Mouse (Mus musculus) limb, embryonic 14.5 days (tissue): ENCODE measurements around the gene Cttnbp2nl. TPM values are rescaled to one million over a fixed set of nuclear protein-coding genes. Genes with fewer than 3 reads are reported as not detected.

ENCODE experiments used
- ATAC-seq: fragments of 200-750 bp; cut with Nextera tagmentation; 2 replicates; pipeline ENCODE4 v1.8.0; 2017; ENCODE audit warnings: low read depth, moderate number of reproducible peaks, moderate TSS enrichment; ENCODE audit not compliant: low FRiP score
- DNase-seq: peaks from one replicate; pipeline ENCODE4 v3.0.0-alpha.2; 2015; ENCODE audit warnings: low spot score
- H3K27ac ChIP-seq: fragments of 300-500 bp; sonication (generic); replicated peaks from 2 replicates; pipeline ENCODE4 v1.5.1; 2014; ENCODE audit warnings: low read depth, mild to moderate bottlenecking, low read length, moderate library complexity, mixed read lengths
- H3K27me3 ChIP-seq: fragments of 300-500 bp; sonication (generic); 2 replicates; pipeline ENCODE4 v1.6.1; 2014; ENCODE audit warnings: low read length, mixed read lengths; ENCODE audit not compliant: control insufficient read depth, insufficient read depth
- H3K36me3 ChIP-seq: fragments of 300-500 bp; sonication (generic); 2 replicates; pipeline ENCODE4 v1.6.1; 2014; ENCODE audit warnings: mild to moderate bottlenecking, low read length, moderate library complexity, mixed read lengths; ENCODE audit not compliant: control insufficient read depth, insufficient read depth
- H3K4me1 ChIP-seq: fragments of 300-500 bp; sonication (generic); 2 replicates; pipeline ENCODE4 v1.6.1; 2014; ENCODE audit warnings: antibody characterized with exemption, low read length, mixed read lengths; ENCODE audit not compliant: control insufficient read depth, insufficient read depth
- H3K4me2 ChIP-seq: fragments of 300-500 bp; sonication (generic); replicated peaks from 2 replicates; pipeline ENCODE4 v1.6.1; 2014; ENCODE audit warnings: low read depth, mild to moderate bottlenecking, low read length, moderate library complexity; ENCODE audit not compliant: severe bottlenecking
- H3K4me3 ChIP-seq: fragments of 300-500 bp; sonication (generic); replicated peaks from 2 replicates; pipeline ENCODE4 v1.5.1; 2014; ENCODE audit warnings: low read length
- H3K9ac ChIP-seq: fragments of 300-500 bp; sonication (generic); 2 replicates; pipeline ENCODE4 v1.6.1; 2014; ENCODE audit warnings: mild to moderate bottlenecking, low read depth, low read length, moderate library complexity; ENCODE audit not compliant: severe bottlenecking
- H3K9me3 ChIP-seq: fragments of 300-500 bp; sonication (generic); 2 replicates; pipeline ENCODE4 v1.6.1; 2016; ENCODE audit warnings: low read length; ENCODE audit not compliant: control insufficient read depth
- POLR2A ChIP-seq: fragments of 200-500 bp; IDR thresholded peaks from 2 replicates; pipeline ENCODE4 v1.8.0; 2012; ENCODE audit warnings: inconsistent platforms, mild to moderate bottlenecking, moderate library complexity, borderline replicate concordance; ENCODE audit not compliant: insufficient read depth, insufficient read length; ENCODE audit errors: extremely low read depth
- WGBS: fragments of 180-500 bp; shearing (Covaris S2); extraction: QIAGEN DNeasy Blood & Tissue Kit; methylation state at CpG from one replicate; pipeline ENCODE4 v1.1.7; 2014; 5-methylcytosine and 5-hydroxymethylcytosine counted together
- polyA plus RNA-seq, 2 experiments: library from polyadenylated mRNA; depleted of rRNA in 1 of 2; stranded (reverse) in 1 of 2; unstranded in 1 of 2; fragments of >200 nt; fragmentation: Nextera tagmentation in 1 of 2; extraction: Ambion mirVana in 1 of 2; gene quantifications; 2 replicates each; pipeline versions ENCODE4 v1.2.1 to v1.2.3; 2012 to 2014

Cttnbp2nl gene
- polyA plus RNA-seq, 2 experiments: 12.0 to 29.5 TPM

DNA sequence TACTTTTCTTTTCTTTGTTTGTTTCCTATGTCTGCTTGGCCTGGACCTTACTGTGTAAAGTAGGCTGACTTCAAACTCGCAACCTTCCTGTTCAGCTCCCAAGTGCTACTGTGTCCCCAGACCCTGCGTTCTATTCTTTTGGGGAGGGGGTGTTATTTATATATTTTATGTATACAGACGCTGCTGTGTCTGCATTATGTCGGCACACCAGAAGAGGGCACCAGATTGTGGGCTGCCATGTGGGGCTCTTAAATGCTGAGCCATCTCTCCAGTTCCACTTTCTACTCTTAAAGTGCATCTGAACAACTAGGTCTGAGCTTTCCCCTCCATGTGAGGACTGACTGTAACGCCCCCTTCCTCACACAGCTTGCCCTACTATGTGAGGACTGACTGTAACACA lies 9.2 kb downstream of the Cttnbp2nl start:
- no peaks in the 10 kb centered on the region for H3K9me3 ChIP-seq
- H3K27me3 ChIP-seq: no peaks in the 10 kb centered on the region
- peaks cover 3% of the 10 kb centered on the region; the same call in 1 of the 2 replicates for H3K36me3 ChIP-seq
- no peak for TF ChIP-seq POLR2A
- 90% methylated on average over 5 of the region's 5 CpGs for WGBS
- no peak overlapping the region for H3K9ac ChIP-seq
- DNase-seq: no peak
- H3K27ac ChIP-seq: no peak overlapping the region
- ATAC-seq: no peak
- no peak overlapping the region for H3K4me3 ChIP-seq
- H3K4me1 ChIP-seq: peaks cover 29% of the 10 kb centered on the region
- H3K4me2 ChIP-seq: no peak overlapping the region

DNA sequence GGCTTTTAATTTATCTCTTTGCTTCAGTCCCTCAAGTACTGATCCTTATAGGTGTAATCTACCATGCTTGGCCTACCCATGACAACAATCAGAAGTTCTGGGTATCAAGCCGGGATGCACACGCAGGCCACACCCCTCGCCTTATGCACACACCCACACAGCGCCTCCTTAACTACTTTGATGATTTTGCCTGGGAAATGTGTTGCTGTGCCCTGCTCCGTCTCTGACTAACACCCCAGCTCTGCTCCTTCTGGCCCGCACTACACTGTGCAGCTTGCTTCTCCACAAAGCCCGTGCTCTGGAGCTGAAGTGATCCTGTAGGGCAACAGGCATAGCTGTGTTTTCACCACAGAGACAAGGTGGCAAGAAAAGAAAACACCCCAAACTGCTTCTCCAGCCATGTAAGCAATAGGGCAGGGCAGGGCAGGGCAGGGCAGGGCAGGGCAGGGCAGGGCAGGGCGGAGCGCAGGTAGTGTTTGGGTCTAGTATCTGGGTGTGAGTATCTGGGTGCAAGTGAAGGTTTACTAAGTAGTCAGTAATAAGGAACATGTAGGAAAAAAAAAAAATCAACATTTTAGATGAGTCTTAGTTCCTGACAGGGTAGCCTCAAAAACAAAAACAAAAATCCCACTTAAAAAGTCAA lies 11.8 kb downstream of the Cttnbp2nl start:
- no peak overlapping the region for H3K27ac ChIP-seq
- no peak overlapping the region for H3K4me2 ChIP-seq
- H3K27me3 ChIP-seq: no peaks in the 10 kb centered on the region
- no peak overlapping the region for H3K4me3 ChIP-seq
- H3K36me3 ChIP-seq: peaks cover 26% of the 10 kb centered on the region
- peaks cover 15% of the 10 kb centered on the region for H3K4me1 ChIP-seq
- DNase-seq (no peak), ATAC-seq (no peak)
- WGBS: 86% methylated on average over 9 of the region's 9 CpGs
- H3K9me3 ChIP-seq: no peaks in the 10 kb centered on the region
- no peak overlapping the region for H3K9ac ChIP-seq
- no peak for TF ChIP-seq POLR2A

- DNase-seq (no peak), ATAC-seq (no peak)
- H3K27ac ChIP-seq: no peak overlapping the region
- peaks cover 37% of the 10 kb centered on the region for H3K36me3 ChIP-seq
- peaks cover 15% of the 10 kb centered on the region for H3K4me1 ChIP-seq
- no peak overlapping the region for H3K4me3 ChIP-seq
- H3K4me2 ChIP-seq: no peak overlapping the region
- H3K9ac ChIP-seq: no peak overlapping the region
- TF ChIP-seq POLR2A: no peak
- H3K27me3 ChIP-seq: no peaks in the 10 kb centered on the region
- WGBS: 26% methylated on average over 8 of the region's 8 CpGs
- H3K9me3 ChIP-seq: no peaks in the 10 kb centered on the region
These were observed 12.9 kb downstream of the Cttnbp2nl start for GRCm38 (mm10) chr3:105040002-105040401.

DNA sequence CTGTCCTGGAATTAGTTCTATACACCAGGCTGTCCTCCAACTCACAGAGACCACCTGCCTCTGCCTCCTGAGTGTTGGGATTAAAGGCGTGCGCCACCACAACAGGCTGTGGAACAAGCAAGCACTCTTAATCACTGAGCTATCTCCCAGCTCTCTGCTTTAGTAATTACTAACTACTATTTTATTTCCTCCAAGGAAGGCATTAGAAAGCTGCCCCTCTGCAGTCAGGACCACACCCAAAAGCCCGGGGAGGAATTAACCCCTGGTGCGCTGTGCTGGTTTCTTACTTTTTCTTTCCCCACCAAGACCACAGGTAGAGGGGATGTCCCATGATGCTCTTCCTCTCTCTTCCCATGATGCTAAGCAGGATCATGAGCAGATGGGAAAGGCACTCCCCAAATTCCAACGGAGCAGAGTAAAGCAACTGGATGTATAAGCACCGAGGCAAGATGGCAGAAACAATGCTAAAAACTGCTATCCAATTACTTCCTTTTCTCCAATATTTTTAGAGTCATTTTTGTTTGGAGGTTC lies 15.6 kb downstream of the Cttnbp2nl start:
- 86% methylated on average over 6 of the region's 6 CpGs for WGBS
- TF ChIP-seq POLR2A: no peak

DNA sequence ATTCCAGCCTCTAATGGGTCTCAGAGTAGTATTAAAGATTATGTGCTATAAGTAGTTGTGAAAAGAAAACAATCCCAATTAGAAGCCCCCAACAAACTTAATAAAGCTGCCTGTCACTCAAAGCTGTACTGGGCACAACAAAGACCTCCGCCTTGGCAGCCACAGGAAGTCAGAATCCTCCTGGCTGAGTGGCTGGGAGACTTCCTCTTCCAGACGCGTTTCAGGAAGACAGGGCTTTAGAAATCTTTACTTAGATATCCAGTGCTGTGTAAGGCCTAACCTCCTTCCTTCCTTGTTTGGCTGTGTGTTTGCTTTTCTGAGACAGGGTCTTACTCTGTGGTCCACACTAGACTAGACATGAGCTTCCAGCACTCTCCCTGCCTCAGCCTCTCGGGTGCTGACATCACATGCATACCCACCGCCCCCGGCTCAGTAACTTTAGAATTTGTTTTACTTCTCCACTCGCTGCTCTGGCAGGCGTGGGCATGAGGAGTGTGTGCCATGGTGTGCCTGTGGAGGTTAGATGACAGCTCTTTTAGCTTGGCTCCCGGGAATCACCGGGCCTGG lies 16.6 kb downstream of the Cttnbp2nl start:
- Histone ChIP-seq H3K4me1 (peaks cover 6% of the 10 kb centered on the region; the same call in 1 of the 2 replicates), H3K36me3 (peaks cover 71% of the 10 kb centered on the region), H3K4me3 (no peak overlapping the region), H3K9ac (no peak overlapping the region), H3K9me3 (no peaks in the 10 kb centered on the region), H3K4me2 (no peak overlapping the region), H3K27ac (no peak overlapping the region), H3K27me3 (no peaks in the 10 kb centered on the region)
- DNase-seq (no peak), ATAC-seq (no peak)
- 82% methylated on average over 10 of the region's 10 CpGs for WGBS
- no peak for TF ChIP-seq POLR2A

More for the DNA sequence above, 15.6 kb downstream of the Cttnbp2nl start:
- no peak overlapping the region for H3K4me2 ChIP-seq
- peaks cover 62% of the 10 kb centered on the region for H3K36me3 ChIP-seq
- no peaks in the 10 kb centered on the region for H3K27me3 ChIP-seq
- no peak overlapping the region for H3K9ac ChIP-seq
- peaks cover 10% of the 10 kb centered on the region; the same call in 1 of the 2 replicates for H3K4me1 ChIP-seq
- H3K9me3 ChIP-seq: no peaks in the 10 kb centered on the region
- H3K4me3 ChIP-seq: no peak overlapping the region
- ATAC-seq (no peak), DNase-seq (no peak)
- no peak overlapping the region for H3K27ac ChIP-seq
